Mouse (Mus musculus): ENCODE results near the gene Sag. TPM values are rescaled to one million over a fixed set of nuclear protein-coding genes. Genes with fewer than 3 reads are reported as not detected.
A peak's percentile ranks its signal among the peaks of the same experiment; 100 is the strongest.
"Not testable (repeated sequence)": the region's sequence is repeated elsewhere in the genome, so short reads cannot be mapped to it uniquely, and the experiment has no call there.

Sag gene
- polyA plus RNA-seq, 2 experiments from 2014 or later: 2.7 to 5.4 TPM

DNA sequence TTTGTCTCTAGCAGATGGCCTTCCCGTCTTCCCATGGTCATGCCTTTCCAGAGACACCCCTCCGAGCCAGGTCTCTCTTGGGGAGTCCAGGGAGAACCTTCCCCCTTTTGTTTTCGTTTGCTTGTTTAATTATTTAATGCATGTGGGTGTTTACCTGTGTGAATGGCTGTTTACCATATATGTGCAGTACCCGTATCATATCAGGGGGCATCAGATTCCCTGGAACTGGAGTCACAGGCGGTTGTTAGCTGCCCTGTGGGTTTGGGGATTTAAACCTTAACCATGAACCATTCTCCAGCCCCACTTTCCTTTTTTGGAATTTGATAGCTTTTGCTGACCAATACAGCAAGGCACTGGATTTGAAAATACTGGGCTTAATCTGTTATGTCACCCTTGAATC lies 21.8 kb downstream of the Sag start:
- no peak for ATAC-seq

- no peak for ATAC-seq
These were observed 22.5 kb downstream of the Sag start for GRCm38 (mm10) chr1:87825991-87826390.

GRCm38 (mm10) chr1:87826474-87826873 lies 23.0 kb downstream of the Sag start:
- no peak for ATAC-seq

GRCm38 (mm10) chr1:87827476-87827875 lies 24.0 kb downstream of the Sag start:
- ATAC-seq: not testable (repeated sequence)

- peak; percentile 87 for ATAC-seq
These were observed 24.7 kb downstream of the Sag start for GRCm38 (mm10) chr1:87828185-87828584.

DNA sequence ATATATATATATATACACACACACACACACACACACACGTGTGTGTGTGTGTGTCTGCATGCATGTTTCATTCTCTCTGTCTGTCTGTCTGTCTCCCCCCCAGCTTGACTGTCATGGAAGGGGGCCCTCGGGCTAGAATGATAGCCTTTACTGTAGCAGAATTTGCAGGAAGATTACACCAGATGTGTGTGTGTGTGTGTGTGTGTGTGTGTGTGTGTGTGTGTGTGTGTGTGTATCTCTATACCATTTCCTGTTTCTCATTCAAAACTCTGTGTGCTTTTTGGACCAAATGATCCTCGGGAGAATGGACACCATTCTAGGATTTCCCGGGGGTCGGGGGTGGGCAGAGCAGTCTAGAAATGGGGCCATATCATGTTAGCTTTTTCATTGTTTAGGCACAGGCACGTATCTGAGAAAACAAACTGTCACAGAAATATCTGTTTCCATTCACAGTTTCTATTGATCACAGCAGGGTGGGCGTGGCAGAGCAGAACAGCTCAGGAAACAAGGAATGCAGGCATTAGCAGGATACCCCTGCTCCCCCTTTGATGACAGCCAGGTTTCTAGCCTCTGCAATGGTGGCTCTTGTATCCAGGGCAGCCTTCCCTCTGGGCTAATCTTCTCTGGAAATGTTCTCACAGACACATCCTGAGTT lies 25.6 kb downstream of the Sag start:
- no peak for ATAC-seq

DNA sequence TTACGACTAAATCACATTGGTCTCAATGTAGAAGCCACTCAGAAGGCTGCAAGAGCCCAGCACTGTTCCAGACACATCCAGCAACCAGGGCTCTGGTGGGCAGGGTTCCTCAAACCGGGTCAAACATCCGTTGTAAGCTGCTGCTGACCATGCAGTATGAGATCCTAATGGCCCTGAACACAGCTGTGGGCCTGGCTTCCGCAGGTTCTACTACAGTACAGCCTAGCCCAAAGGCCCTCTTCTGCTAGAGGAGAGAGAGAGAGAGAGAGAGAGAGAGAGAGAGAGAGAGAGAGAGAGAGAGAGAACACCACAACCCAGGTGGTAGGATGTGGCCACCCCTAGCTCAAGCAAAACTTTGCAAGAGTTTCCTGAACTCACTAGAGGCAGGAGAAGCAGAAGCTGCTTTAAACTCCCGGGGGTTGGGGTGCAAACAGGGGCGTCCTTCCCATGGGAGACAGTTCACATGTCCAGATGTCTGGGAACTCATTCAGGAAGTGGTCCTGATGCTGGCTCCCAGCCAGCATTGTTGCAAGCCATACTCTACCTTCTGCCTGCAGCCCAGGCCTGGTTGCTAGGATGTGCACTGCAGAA lies 26.2 kb downstream of the Sag start:
- peak; percentile 69 for ATAC-seq

DNA sequence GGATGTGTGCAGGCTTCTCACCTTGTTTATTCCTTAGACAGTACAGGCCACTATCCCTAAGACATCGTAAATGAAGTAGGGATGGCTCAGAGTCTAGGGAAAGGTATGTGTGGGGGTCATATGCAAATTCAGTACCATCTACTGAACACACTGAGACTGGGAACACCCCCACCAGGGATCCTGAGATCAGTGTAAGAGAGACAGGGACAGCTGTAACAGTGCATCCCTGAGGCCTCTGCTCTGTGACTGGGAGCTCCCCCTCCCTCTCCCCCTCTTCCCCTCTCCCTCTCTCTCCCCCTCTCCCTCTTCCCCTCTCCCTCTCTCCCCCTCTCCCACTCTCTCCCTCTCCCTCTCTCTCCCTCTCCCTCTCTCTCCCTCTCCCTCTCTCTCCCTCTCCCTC lies 33.0 kb downstream of the Sag start:
- no peak for ATAC-seq

DNA sequence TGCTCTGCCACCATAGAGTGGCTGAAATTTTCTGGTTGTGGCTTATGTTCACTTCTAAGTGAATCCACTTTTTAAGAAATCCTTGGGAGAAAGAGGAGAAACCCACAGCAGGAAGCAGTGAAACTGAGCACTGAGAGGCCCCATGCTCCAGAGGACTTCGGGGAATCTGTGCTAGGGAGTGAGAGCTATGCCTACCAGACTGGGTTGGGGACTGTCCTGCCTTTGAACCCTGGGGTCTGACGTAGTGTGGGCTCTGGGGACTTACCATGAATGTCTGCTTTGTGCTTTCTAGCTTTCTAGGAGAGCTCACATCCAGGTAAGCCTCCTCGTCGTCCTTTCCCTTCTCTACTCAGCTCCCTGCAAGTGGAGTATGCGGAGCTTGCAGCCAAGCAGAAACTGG lies 33.5 kb downstream of the Sag start:
- ATAC-seq: no peak

DNA sequence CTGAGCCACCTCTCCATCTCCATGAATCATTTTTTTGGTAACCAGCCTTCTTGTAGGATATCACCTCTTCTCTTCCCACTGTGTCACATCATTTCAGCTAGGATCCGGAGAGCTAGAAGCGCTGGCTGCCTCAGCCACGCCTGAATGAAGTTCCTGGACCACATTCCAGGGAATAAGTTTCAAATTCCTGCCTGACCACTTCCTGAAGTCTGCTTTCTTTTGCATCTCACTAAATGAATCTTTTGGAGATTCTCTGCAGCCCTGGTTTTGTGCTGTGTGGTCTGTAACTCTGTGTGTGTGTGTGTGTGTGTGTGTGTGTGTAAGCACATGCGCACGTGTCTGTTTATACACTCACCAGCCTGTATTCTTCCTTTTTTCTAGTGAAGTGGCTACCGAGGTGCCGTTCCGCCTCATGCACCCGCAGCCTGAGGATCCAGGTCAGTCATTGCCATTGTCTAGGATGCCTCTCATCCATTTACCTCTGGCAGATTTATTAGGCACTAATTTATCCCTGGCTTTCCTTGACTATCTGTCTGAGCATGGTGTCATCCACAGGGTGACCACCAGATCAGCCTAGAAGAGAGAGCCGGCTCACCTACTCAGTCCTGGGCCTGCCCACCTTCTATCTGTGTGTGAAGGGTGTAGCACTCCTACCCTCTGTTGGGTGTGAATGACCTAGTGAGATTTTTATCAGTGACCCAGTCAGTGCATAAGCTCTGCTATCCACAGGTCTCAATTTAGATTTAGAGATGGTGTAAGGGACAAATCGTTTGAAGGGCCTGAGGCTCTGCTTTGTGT lies 37.1 kb downstream of the Sag start:
- ATAC-seq: no peak

GRCm38 (mm10) chr1:87846801-87847474 lies 43.5 kb downstream of the Sag start:
- peak; percentile 93 for ATAC-seq

DNA sequence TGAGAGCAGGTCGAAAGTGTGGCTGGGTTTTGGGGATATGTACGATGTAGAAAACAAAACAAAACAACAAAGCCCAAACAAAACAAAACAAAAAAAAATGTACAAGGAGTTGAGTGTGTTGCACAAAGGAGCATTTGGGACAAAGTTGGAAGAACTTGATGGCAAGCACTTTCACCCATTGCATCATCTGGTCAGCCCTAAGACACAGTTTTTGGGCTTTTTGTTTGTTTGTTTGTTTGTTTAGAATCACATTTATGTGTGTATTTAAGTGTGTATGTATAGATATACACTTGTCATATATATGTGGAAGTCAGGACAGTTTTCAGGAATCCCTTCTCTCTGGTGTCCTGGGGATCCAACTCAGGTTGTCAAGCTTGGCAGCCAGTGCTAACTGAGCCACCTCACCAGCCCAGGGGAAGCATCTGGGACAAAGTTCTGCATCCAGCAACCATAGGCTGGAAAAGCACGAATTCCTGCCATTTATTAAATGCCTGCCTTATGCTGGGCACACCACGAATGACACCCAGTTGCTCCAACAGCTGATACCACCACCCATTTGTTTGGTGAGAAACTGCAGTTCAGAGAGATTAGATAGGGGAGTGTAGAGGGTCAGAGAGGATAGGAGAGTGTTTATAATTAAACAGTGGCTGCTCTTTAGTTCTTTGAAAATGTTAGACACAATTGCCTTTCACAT lies 44.1 kb downstream of the Sag start:
- ATAC-seq: no peak

GRCm38 (mm10) chr1:87848237-87848996 lies 44.9 kb downstream of the Sag start:
- no peak for ATAC-seq

GRCm38 (mm10) chr1:87849278-87849677 lies 45.8 kb downstream of the Sag start:
- ATAC-seq: no peak

DNA sequence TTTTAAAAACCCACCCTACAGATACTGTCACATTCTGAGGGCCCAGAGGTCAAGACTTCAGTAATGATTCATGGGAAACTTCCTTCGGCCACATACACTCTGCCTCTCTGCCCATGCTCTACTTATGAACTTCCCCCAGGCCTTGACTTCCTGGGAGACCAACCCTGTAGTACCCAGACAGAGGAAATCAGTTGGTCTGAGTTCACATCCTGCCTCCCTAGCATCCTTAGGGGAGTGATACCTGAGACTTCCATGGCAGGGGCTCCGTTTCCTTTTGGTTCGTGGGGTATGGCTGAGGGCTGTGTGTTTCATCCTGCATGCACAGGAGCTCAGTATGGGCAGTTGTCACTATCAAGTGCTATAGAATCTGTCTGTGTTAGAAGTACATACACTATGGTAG lies 47.9 kb downstream of the Sag start:
- peak; percentile 21 for ATAC-seq

- ATAC-seq: no peak
These were observed 48.8 kb downstream of the Sag start for GRCm38 (mm10) chr1:87852081-87852790.

DNA sequence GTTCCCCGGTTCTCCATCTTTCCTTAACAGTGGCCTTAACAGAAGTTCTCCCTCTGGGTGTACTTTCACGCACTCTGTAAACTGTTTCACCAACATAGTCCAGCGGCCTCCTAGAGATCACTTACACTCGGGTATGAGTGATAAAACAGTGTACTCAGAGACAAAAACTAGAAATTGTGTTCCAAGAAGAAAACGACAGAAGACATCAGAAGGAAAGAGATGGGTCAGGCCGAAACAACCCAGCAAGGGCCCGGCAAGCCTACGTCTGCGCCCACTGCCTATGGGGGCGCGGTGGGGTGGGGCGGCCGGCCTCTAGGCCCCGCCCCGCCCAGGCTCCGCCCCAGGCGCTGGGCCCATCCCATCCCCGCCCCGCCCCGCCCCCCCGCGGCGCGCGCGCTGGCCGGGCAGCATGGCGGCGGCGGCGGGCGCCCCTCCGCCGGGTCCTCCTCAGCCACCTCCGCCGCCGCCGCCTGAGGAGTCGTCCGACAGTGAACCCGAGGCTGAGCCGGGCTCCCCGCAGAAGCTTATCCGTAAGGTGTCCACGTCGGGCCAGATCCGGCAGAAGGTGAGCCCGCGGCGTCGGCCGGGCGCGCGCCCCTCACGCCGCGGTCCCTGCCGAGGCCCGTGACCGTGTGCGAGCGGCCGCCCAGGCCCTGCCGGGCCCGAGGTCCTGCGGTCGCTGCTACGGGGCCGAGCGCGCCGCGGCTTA lies 49.6 kb downstream of the Sag start, which contains the start of gene Dgkd:
Gene Dgkd (plus strand): TSS at position 396 of the 709 bp plus-strand sequence.
- ATAC-seq: peak; percentile 65

DNA sequence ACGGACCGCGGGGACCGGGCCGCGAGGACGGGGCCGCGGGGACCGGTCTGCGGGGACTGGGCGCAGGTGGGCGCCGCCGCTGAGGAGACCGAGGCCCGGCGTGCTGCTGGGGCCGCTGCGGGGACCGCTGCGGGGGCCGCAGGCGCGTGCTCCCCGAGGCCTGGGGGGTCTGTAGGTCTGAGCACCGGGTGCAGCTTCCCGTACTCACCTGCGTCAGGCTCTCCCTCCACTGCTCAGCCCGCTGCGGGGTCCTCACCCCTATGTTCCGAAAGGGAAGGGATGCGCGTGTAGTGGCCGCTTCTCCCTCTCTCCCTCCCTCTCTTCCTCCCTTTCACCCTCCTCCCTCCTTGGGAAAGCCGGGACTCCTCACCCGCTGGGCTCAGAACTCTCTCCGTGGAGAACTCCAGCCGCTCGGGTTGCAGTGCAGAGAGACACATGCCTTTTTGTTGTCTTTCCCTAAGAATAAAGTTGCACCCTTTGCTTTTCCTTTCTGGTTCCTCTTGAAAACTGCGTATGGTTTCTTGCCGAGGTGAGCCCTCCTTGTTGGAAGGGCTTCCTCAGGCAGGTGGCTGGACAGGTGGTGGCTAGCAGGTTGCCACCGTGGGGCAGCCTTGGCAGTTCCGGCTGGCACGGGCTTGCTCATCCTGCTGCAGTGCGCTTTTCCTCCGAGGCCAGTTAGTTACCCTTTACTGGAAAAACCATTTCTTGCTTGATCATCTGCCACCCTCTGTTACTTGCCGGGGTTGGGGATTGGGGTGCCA lies 50.3 kb downstream of the Sag start:
- peak; percentile 16 for ATAC-seq

GRCm38 (mm10) chr1:87854411-87854810 lies 50.9 kb downstream of the Sag start:
- ATAC-seq: no peak

DNA sequence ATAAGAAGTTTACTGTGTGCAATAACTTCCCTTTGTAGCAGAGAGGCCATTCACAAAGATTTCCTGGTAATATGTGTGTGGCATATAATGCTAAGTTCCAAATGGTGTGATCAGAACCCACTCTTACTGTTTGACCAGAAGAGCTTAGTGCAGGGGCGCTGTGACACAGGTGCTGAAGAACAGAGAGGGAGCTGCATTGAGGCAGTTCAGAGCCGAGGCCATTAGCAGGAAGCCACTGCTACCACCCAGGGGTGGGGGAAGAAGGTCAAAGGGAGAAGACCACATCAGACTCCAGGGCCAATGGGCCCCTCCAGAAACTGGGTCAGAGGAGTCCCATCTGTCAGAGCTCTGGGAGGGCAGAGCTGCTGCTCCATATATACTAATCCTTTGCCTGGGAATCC lies 51.4 kb downstream of the Sag start:
- no peak for ATAC-seq
